Mouse (Mus musculus) heart, adult 2 months (tissue): ENCODE data around the gene Scarf2. TPM values are rescaled to one million over a fixed set of nuclear protein-coding genes. Genes with fewer than 3 reads are reported as not detected.
A peak's percentile ranks its signal among the peaks of the same experiment; 100 is the strongest.

Experiments used
- DNase-seq, 2 experiments: peaks; one replicate each; pipeline ENCODE4 v3.0.0; 2021
- H3K27ac ChIP-seq: fragments of 200-600 bp; 2 replicates; pipeline ENCODE4 v1.8.1; 2022
- H3K27me3 ChIP-seq: fragments of 200-500 bp; 2 replicates; pipeline ENCODE4 v1.6.1; 2012; ENCODE audit warnings: mild to moderate bottlenecking, low read length, inconsistent platforms, mixed read lengths; ENCODE audit not compliant: control insufficient read depth, insufficient read depth
- H3K36me3 ChIP-seq: fragments of 200-500 bp; 2 replicates; pipeline ENCODE4 v1.6.1; 2012; ENCODE audit warnings: low read length, inconsistent platforms; ENCODE audit not compliant: control insufficient read depth, insufficient read depth
- H3K4me1 ChIP-seq: fragments of 200-500 bp; 2 replicates; pipeline ENCODE4 v1.6.1; 2011; ENCODE audit warnings: low read length; ENCODE audit not compliant: control insufficient read depth, insufficient read depth
- H3K4me3 ChIP-seq: fragments of 200-600 bp; 2 replicates; pipeline ENCODE4 v1.8.1; 2022
- H3K79me2 ChIP-seq: fragments of 200-500 bp; replicated peaks from 2 replicates; pipeline ENCODE4 v1.6.1; 2012; ENCODE audit warnings: mild to moderate bottlenecking, inconsistent platforms, low read length, moderate library complexity, mixed read lengths; ENCODE audit not compliant: control insufficient read depth, insufficient read depth
- H3K9ac ChIP-seq: fragments of 200-500 bp; 2 replicates; pipeline ENCODE4 v1.6.1; 2012; ENCODE audit warnings: low read depth, mild to moderate bottlenecking, control low read depth, inconsistent platforms, low read length, mixed read lengths
- CTCF ChIP-seq: fragments of 200-600 bp; IDR thresholded peaks from 2 replicates; pipeline ENCODE4 v1.8.1; 2022; ENCODE audit warnings: antibody characterized with exemption, mild to moderate bottlenecking, moderate library complexity
- EP300 ChIP-seq: fragments of 200-500 bp; IDR thresholded peaks from 2 replicates; pipeline ENCODE4 v1.6.1; 2011; ENCODE audit warnings: low read depth, low read length, control low read depth; ENCODE audit not compliant: insufficient read depth
- POLR2A ChIP-seq: fragments of 200-500 bp; IDR thresholded peaks from 2 replicates; pipeline ENCODE4 v1.6.1; 2011; ENCODE audit warnings: mild to moderate bottlenecking, low read depth, low read length, control low read depth; ENCODE audit not compliant: insufficient read depth
- WGBS: fragments of 180-500 bp; shearing (Covaris S2); methylation state at CpG from one replicate; pipeline ENCODE4 v1.1.7; 2018; 5-methylcytosine and 5-hydroxymethylcytosine counted together
- intact Hi-C: fragments of 180-260 bp; cut with DNase I; formaldehyde crosslinking; loops from one replicate; pipeline ENCODE4 v1.15.1; 2025
- polyA plus RNA-seq: library from polyadenylated mRNA; depleted of rRNA; stranded (reverse); fragments of >200 nt; gene quantifications from 2 replicates; pipeline ENCODE4 v1.2.3, GENCODE M21; 2012
- total RNA-seq, 2 experiments: library from RNA; stranded (reverse); gene quantifications; 2 replicates each; pipeline ENCODE4 v1.2.3; 2021

Scarf2 gene
- total and polyA plus RNA-seq, 3 experiments: 4.1 to 13.4 (median 5.2) TPM

- TF ChIP-seq POLR2A: no peak
- no peak for TF ChIP-seq EP300
- TF ChIP-seq CTCF: no peak
- Histone ChIP-seq H3K79me2 (no peaks in the 10 kb centered on the region), H3K27ac (no peak overlapping the region), H3K27me3 (peaks cover 15% of the 10 kb centered on the region), H3K36me3 (no peaks in the 10 kb centered on the region), H3K4me3 (no peak overlapping the region), H3K9ac (no peak overlapping the region), H3K4me1 (peaks cover 6% of the 10 kb centered on the region)
- no peak for DNase-seq
- intact Hi-C loops: loop anchor here (2.0 kb wide), 1 partner anchor 31 kb away; no protein-coding TSS in a partner anchor
- WGBS: 32% methylated on average over 7 of the region's 7 CpGs
Measured at GRCm38 (mm10) chr16:17801777-17802455, 4.8 kb downstream of the Scarf2 start.

- Histone ChIP-seq H3K27ac (no peak overlapping the region), H3K4me1 (peaks cover 6% of the 10 kb centered on the region), H3K9ac (peak overlapping the region; percentile 42; the same call in 1 of the 2 replicates), H3K36me3 (no peaks in the 10 kb centered on the region), H3K27me3 (peaks cover 14% of the 10 kb centered on the region), H3K4me3 (peak overlapping the region; percentile 47), H3K79me2 (no peaks in the 10 kb centered on the region)
- intact Hi-C loops: loop anchor here (2.0 kb wide), 1 partner anchor 32 kb away; no protein-coding TSS in a partner anchor
- no peak for TF ChIP-seq CTCF
- 43% methylated on average over 18 of the region's 18 CpGs for WGBS
- DNase-seq: no peak
Measured at GRCm38 (mm10) chr16:17802456-17802838, 5.4 kb downstream of the Scarf2 start.

GRCm38 (mm10) chr16:17802839-17803674, 6.0 kb downstream of the Scarf2 start:
- intact Hi-C loops: loop anchor here (2.0 kb wide), 1 partner anchor 32 kb away; no protein-coding TSS in a partner anchor
- peaks cover 14% of the 10 kb centered on the region for H3K27me3 ChIP-seq
- WGBS: 21% methylated on average over 83 of the region's 83 CpGs
- peak overlapping the region; percentile 47 for H3K4me3 ChIP-seq
- TF ChIP-seq EP300: no peak
- peak; percentile 39 for TF ChIP-seq CTCF
- TF ChIP-seq POLR2A: no peak
- peaks cover 6% of the 10 kb centered on the region for H3K4me1 ChIP-seq
- H3K27ac ChIP-seq: no peak overlapping the region
- no peaks in the 10 kb centered on the region for H3K36me3 ChIP-seq
- no peaks in the 10 kb centered on the region for H3K79me2 ChIP-seq
- peak overlapping the region; percentile 45 for H3K9ac ChIP-seq
- DNase-seq: peak; percentile 61 to 64

GRCm38 (mm10) chr16:17803675-17804448, 6.8 kb downstream of the Scarf2 start:
- intact Hi-C loops: loop anchor here (2.0 kb wide), 1 partner anchor 33 kb away; no protein-coding TSS in a partner anchor
- WGBS: 60% methylated on average over 33 of the region's 33 CpGs
- Histone ChIP-seq H3K9ac (no peak overlapping the region; the same call in 1 of the 2 replicates), H3K36me3 (no peaks in the 10 kb centered on the region), H3K79me2 (no peaks in the 10 kb centered on the region), H3K4me1 (peaks cover 6% of the 10 kb centered on the region), H3K27ac (no peak overlapping the region), H3K27me3 (peaks cover 14% of the 10 kb centered on the region), H3K4me3 (peak overlapping the region; percentile 47; the same call in 1 of the 2 replicates)
- DNase-seq: no peak
- TF ChIP-seq EP300 (no peak), CTCF (no peak), POLR2A (no peak)

- H3K27ac ChIP-seq: no peak overlapping the region
- no peak for TF ChIP-seq EP300
- no peak for TF ChIP-seq CTCF
- no peak for TF ChIP-seq POLR2A
- peak; percentile 23 to 41 for DNase-seq
- peaks cover 14% of the 10 kb centered on the region for H3K27me3 ChIP-seq
- no peaks in the 10 kb centered on the region for H3K79me2 ChIP-seq
- no peaks in the 10 kb centered on the region for H3K36me3 ChIP-seq
- no peak overlapping the region for H3K4me3 ChIP-seq
- peaks cover 8% of the 10 kb centered on the region for H3K4me1 ChIP-seq
- 37% methylated on average over 32 of the region's 33 CpGs for WGBS
- intact Hi-C loops: no loop called here
- H3K9ac ChIP-seq: no peak overlapping the region
Measured at GRCm38 (mm10) chr16:17804449-17804912, 7.4 kb downstream of the Scarf2 start.
